Mouse (Mus musculus) CH12.LX (cell line): ENCODE data around the gene Krtap4-13. TPM values are rescaled to one million over a fixed set of nuclear protein-coding genes. Genes with fewer than 3 reads are reported as not detected.

Experiments used
- DNase-seq: peaks from one replicate; pipeline ENCODE4 v3.0.0-alpha.2; 2013; ENCODE audit errors: extremely low read depth
- H3K27ac ChIP-seq: 2 replicates; pipeline ENCODE4 v1.5.1; 2012; ENCODE audit warnings: low read depth, mild to moderate bottlenecking, control low read depth, moderate library complexity; ENCODE audit not compliant: insufficient read depth
- H3K27me3 ChIP-seq: replicated peaks from 2 replicates; pipeline ENCODE3; 2012; ENCODE audit warnings: inconsistent platforms
- H3K36me3 ChIP-seq, 2 experiments: replicated peaks in 1 of 2; 2 replicates each; pipeline versions ENCODE3 to v1.6.1; 2012; ENCODE audit warnings: inconsistent platforms in 1 of 2, low read length in 1 of 2, mild to moderate bottlenecking in 1 of 2, mixed read lengths in 1 of 2, moderate library complexity in 1 of 2; ENCODE audit not compliant: control insufficient read depth in 1 of 2, insufficient read depth in 1 of 2
- H3K4me1 ChIP-seq, 2 experiments: 2 replicates each; pipeline ENCODE4 v1.6.1; 2012; ENCODE audit warnings: inconsistent platforms in 1 of 2, moderate library complexity in 1 of 2; ENCODE audit not compliant: insufficient read depth in 2 of 2, control insufficient read depth in 1 of 2
- H3K4me2 ChIP-seq: 2 replicates; pipeline ENCODE4 v1.6.1; 2012; ENCODE audit warnings: low read depth, mild to moderate bottlenecking, control low read depth; ENCODE audit not compliant: poor library complexity, insufficient read depth, severe bottlenecking
- H3K4me3 ChIP-seq, 3 experiments: fragments of 150-350 bp in 1 of 3; sonication (generic) in 1 of 3; replicated peaks in 1 of 3; 2 replicates each; pipeline versions ENCODE3 to v1.5.1; 2011 to 2012; ENCODE audit warnings: low read depth in 2 of 3, low read length in 2 of 3, mild to moderate bottlenecking in 2 of 3, moderate library complexity in 2 of 3, control low read depth in 1 of 3, improper control_type of control experiment in 1 of 3, inconsistent platforms in 1 of 3, mixed read lengths in 1 of 3; ENCODE audit not compliant: poor library complexity in 1 of 3
- H3K79me2 ChIP-seq: replicated peaks from 2 replicates; pipeline ENCODE4 v1.6.1; 2012; ENCODE audit warnings: mild to moderate bottlenecking, moderate library complexity; ENCODE audit not compliant: control insufficient read depth, poor library complexity, insufficient read depth, severe bottlenecking; ENCODE audit errors: extremely low read depth
- H3K9ac ChIP-seq: 2 replicates; pipeline ENCODE4 v1.6.1; 2012; ENCODE audit warnings: low read depth, mild to moderate bottlenecking, control low read depth, moderate library complexity; ENCODE audit not compliant: insufficient read depth
- H3K9me3 ChIP-seq: replicated peaks from 2 replicates; pipeline ENCODE3; 2012; ENCODE audit warnings: low read length, inconsistent platforms, mixed read lengths
- BHLHE40 ChIP-seq: IDR thresholded peaks from 2 replicates; pipeline ENCODE4 v1.6.1; 2011; ENCODE audit warnings: mild to moderate bottlenecking, low read depth, low read length, improper control_type of control experiment
- CHD1 ChIP-seq: IDR thresholded peaks from 2 replicates; pipeline ENCODE4 v1.6.1; 2012; ENCODE audit warnings: low read depth, low read length, improper control_type of control experiment, inconsistent platforms
- CHD2 ChIP-seq: IDR thresholded peaks from 2 replicates; pipeline ENCODE4 v1.6.1; 2011; ENCODE audit warnings: low read length, improper control_type of control experiment
- CTCF ChIP-seq, 2 experiments: IDR thresholded peaks in 1 of 2; conservative IDR thresholded peaks in 1 of 2; 2 replicates each; pipeline ENCODE4 v1.5.1; 2011 to 2012; ENCODE audit warnings: low read depth in 2 of 2, low read length in 2 of 2, improper control_type of control experiment in 1 of 2, inconsistent platforms in 1 of 2, mild to moderate bottlenecking in 1 of 2, moderate library complexity in 1 of 2
- E2F4 ChIP-seq: IDR thresholded peaks from 2 replicates; pipeline ENCODE4 v1.6.1; 2011; ENCODE audit warnings: low read depth, low read length, improper control_type of control experiment; ENCODE audit not compliant: insufficient replicate concordance
- GABPA ChIP-seq: IDR thresholded peaks from 2 replicates; pipeline ENCODE4 v1.6.1; 2012; ENCODE audit warnings: low read depth, low read length, improper control_type of control experiment, inconsistent platforms; ENCODE audit not compliant: insufficient replicate concordance
- HCFC1 ChIP-seq: IDR thresholded peaks from 2 replicates; pipeline ENCODE4 v1.6.1; 2012; ENCODE audit warnings: low read depth, mild to moderate bottlenecking, inconsistent platforms, low read length, improper control_type of control experiment
- IRF4 ChIP-seq: IDR thresholded peaks from 2 replicates; pipeline ENCODE4 v1.6.1; 2014; ENCODE audit warnings: low read depth, mild to moderate bottlenecking, inconsistent platforms, low read length, improper control_type of control experiment
- JUN ChIP-seq: IDR thresholded peaks from 2 replicates; pipeline ENCODE4 v1.6.1; 2011; ENCODE audit warnings: low read depth, mild to moderate bottlenecking, low read length, improper control_type of control experiment, moderate library complexity; ENCODE audit not compliant: insufficient read depth
- JUND ChIP-seq: conservative IDR thresholded peaks from 2 replicates; pipeline ENCODE4 v1.6.1; 2011; ENCODE audit warnings: low read depth, low read length, improper control_type of control experiment
- KAT2A ChIP-seq: IDR thresholded peaks from 2 replicates; pipeline ENCODE4 v1.6.1; 2012; ENCODE audit warnings: low read length, improper control_type of control experiment, inconsistent platforms; ENCODE audit not compliant: insufficient replicate concordance
- MAFK ChIP-seq: IDR thresholded peaks from 2 replicates; pipeline ENCODE4 v1.6.1; 2011; ENCODE audit warnings: low read length, improper control_type of control experiment; ENCODE audit not compliant: insufficient replicate concordance
- MAX ChIP-seq: IDR thresholded peaks from 2 replicates; pipeline ENCODE4 v1.6.1; 2011; ENCODE audit warnings: low read length, improper control_type of control experiment
- MAZ ChIP-seq: IDR thresholded peaks from 2 replicates; pipeline ENCODE4 v1.6.1; 2012; ENCODE audit warnings: low read depth, mild to moderate bottlenecking, inconsistent platforms, low read length, improper control_type of control experiment, moderate library complexity
- MXI1 ChIP-seq: IDR thresholded peaks from 2 replicates; pipeline ENCODE4 v1.6.1; 2011; ENCODE audit warnings: mild to moderate bottlenecking, low read depth, low read length, improper control_type of control experiment
- MYC ChIP-seq: IDR thresholded peaks from 2 replicates; pipeline ENCODE4 v1.6.1; 2011; ENCODE audit warnings: low read depth, mild to moderate bottlenecking, improper control_type of control experiment, low read length
- NELFE ChIP-seq: IDR thresholded peaks from 2 replicates; pipeline ENCODE4 v1.6.1; 2011; ENCODE audit warnings: low read depth, low read length, improper control_type of control experiment
- NRF1 ChIP-seq: IDR thresholded peaks from 2 replicates; pipeline ENCODE4 v1.6.1; 2014; ENCODE audit warnings: low read depth, mild to moderate bottlenecking, inconsistent platforms, low read length, improper control_type of control experiment, moderate library complexity
- PAX5 ChIP-seq: IDR thresholded peaks from 2 replicates; pipeline ENCODE4 v1.6.1; 2012; ENCODE audit warnings: low read length, inconsistent platforms, mixed read lengths
- POLR2A ChIP-seq: IDR thresholded peaks from 2 replicates; pipeline ENCODE4 v1.6.1; 2011; ENCODE audit warnings: low read depth, mild to moderate bottlenecking, improper control_type of control experiment, low read length
- POLR2AphosphoS2 ChIP-seq: IDR thresholded peaks from 2 replicates; pipeline ENCODE4 v1.6.1; 2011; ENCODE audit warnings: low read depth, low read length, improper control_type of control experiment
- RAD21 ChIP-seq: IDR thresholded peaks from 2 replicates; pipeline ENCODE4 v1.6.1; 2011; ENCODE audit warnings: low read depth, mild to moderate bottlenecking, low read length, improper control_type of control experiment, moderate library complexity
- RCOR1 ChIP-seq: conservative IDR thresholded peaks from 2 replicates; pipeline ENCODE4 v1.6.1; 2012; ENCODE audit warnings: low read depth, mild to moderate bottlenecking, inconsistent platforms, low read length, improper control_type of control experiment
- SIN3A ChIP-seq: IDR thresholded peaks from 2 replicates; pipeline ENCODE4 v1.6.1; 2012; ENCODE audit warnings: low read length, improper control_type of control experiment, inconsistent platforms
- SMC3 ChIP-seq: IDR thresholded peaks from 2 replicates; pipeline ENCODE4 v1.6.1; 2011; ENCODE audit warnings: low read depth, low read length, improper control_type of control experiment
- TCF12 ChIP-seq: IDR thresholded peaks from 2 replicates; pipeline ENCODE4 v1.6.1; 2014; ENCODE audit warnings: low read depth, mild to moderate bottlenecking, inconsistent platforms, low read length, improper control_type of control experiment
- UBTF ChIP-seq: IDR thresholded peaks from 2 replicates; pipeline ENCODE4 v1.6.1; 2012; ENCODE audit warnings: low read depth, mild to moderate bottlenecking, inconsistent platforms, low read length, improper control_type of control experiment, moderate library complexity
- USF1 ChIP-seq: IDR thresholded peaks from 2 replicates; pipeline ENCODE4 v1.6.1; 2014; ENCODE audit warnings: low read depth, mild to moderate bottlenecking, inconsistent platforms, low read length, improper control_type of control experiment
- ZC3H11A ChIP-seq: IDR thresholded peaks from 2 replicates; pipeline ENCODE4 v1.6.1; 2012; ENCODE audit warnings: low read depth, mild to moderate bottlenecking, inconsistent platforms, low read length, improper control_type of control experiment
- ZKSCAN1 ChIP-seq: IDR thresholded peaks from 2 replicates; pipeline ENCODE4 v1.6.1; 2012; ENCODE audit warnings: low read depth, inconsistent platforms, low read length, improper control_type of control experiment, borderline replicate concordance
- ZMIZ1 ChIP-seq: IDR thresholded peaks from 2 replicates; pipeline ENCODE4 v1.6.1; 2012; ENCODE audit warnings: low read depth, mild to moderate bottlenecking, inconsistent platforms, low read length, improper control_type of control experiment
- dilution Hi-C: fragments of 300-500 bp; cut with MboI; formaldehyde crosslinking; loops from 2 replicates; pipeline ENCODE4 v1.14.3; 2020; ENCODE audit warnings: low sequenced_read_pairs; ENCODE audit not compliant: extremely low pct_unique_long_range_greater_than_20kb, extremely low pct_ligation_motif_present
- in situ Hi-C: fragments of 300-500 bp; cut with MboI; formaldehyde crosslinking; loops from 3 replicates; pipeline ENCODE4 v1.14.3; 2019; ENCODE audit warnings: low sequenced_read_pairs, low pct_ligation_motif_present, low pct_unique_long_range_greater_than_20kb, mixed read lengths
- polyA plus RNA-seq: library from polyadenylated mRNA; unstranded; fragments of >175 nt; gene quantifications from 2 replicates; pipeline ENCODE4 v1.2.1, GENCODE M21; 2012; ENCODE audit warnings: low read depth; ENCODE audit not compliant: insufficient read length
- total RNA-seq, 2 experiments: library from RNA; depleted of rRNA; stranded (reverse); fragments of 300-350 nt in 1 of 2; fragments of >200 nt in 1 of 2; gene quantifications; 2 replicates each; pipeline ENCODE4 v1.2.3; 2012 to 2014

The Krtap4-13 gene
- total and polyA plus RNA-seq, 3 experiments = not detected

DNA sequence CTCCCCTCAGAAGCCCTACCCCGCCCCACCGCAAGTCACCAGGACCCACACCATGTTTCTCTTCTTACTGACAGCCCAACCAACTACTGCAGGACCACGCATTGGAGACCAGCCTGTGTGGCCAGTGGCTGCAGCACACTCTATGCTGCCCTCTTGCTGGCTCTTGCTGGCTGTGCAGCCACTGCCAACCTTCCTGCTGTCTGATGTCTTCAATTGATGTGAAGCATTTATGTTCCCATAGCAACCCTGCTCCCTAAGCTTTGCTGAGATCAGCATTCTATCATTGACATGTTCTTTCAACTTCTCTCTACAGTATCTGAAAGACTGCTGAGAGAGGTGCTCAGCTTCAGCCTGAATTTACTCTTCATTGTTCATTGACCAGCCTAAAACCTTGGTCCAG, 44.4 kb upstream of the Krtap4-13 start:
- peaks cover 59% of the 10 kb centered on the region for H3K27me3 ChIP-seq
- TF ChIP-seq MYC (no peak), PAX5 (no peak), POLR2AphosphoS2 (no peak), JUN (no peak), MAZ (no peak), CTCF (conservative IDR thresholded peaks at IDR 0.05 in 1 of 2, IDR thresholded peaks at IDR 0.05 in 1 of 2; ENCODE audit: low read depth in 2 of 2, low read length in 2 of 2) (peak in 1 of 2 experiments; percentile 53; a peak in 2 of 4 replicates), RCOR1 (no peak), NELFE (no peak), SIN3A (no peak), POLR2A (no peak), MXI1 (no peak), USF1 (no peak), HCFC1 (no peak), KAT2A (no peak), ZC3H11A (no peak), NRF1 (no peak), TCF12 (no peak), ZKSCAN1 (no peak), GABPA (no peak), UBTF (no peak), ZMIZ1 (no peak), MAFK (0 out of 2 replicates have a peak, but pooled peaks have one; percentile 45), IRF4 (no peak), RAD21 (peak; percentile 31), MAX (no peak), CHD2 (no peak), CHD1 (no peak), SMC3 (peak; percentile 50), JUND (no peak), BHLHE40 (no peak), E2F4 (no peak)
- H3K79me2 ChIP-seq = no peaks in the 10 kb centered on the region
- no peak overlapping the region for H3K4me2 ChIP-seq
- H3K4me1 ChIP-seq = no peaks in the 10 kb centered on the region
- in situ Hi-C loops (no loop called here), dilution Hi-C loops (no loop called here)
- no peak overlapping the region for H3K9ac ChIP-seq
- H3K4me3 ChIP-seq = no peak overlapping the region
- H3K36me3 ChIP-seq = no peaks in the 10 kb centered on the region
- H3K27ac ChIP-seq = no peak overlapping the region
- no peak for DNase-seq
- H3K9me3 ChIP-seq = no peaks in the 10 kb centered on the region
